In genomic region chr2:57411551-57411950, GRCm38 (mm10) we compare ENCODE assay signal across 30 mouse cellular contexts.
"Had no signal": no experiment of that assay in that cellular context is flagged by ENCODE, and none has a peak within 500 bp of the region (broad histone marks: within the 10 kb centered on the region; RNA-seq: fewer than 3 reads in every experiment).

No protein-coding gene starts in this region.

- DNase-seq: left cerebral cortex, postnatal 4 days; liver; liver, embryonic 13.5 days; liver, postnatal 0 days; lung, adult 18-20 months; lung, adult 2 months; lung, embryonic 14.5 days; lung, postnatal 10 days; lung, postnatal 14 days; lung, postnatal 36 days; lung, postnatal 4 days; midbrain, embryonic 14.5 days had no signal

- H3K4me3 ChIP-seq: limb, embryonic 10.5 days; limb, embryonic 12.5 days; limb, embryonic 13.5 days; limb, embryonic 15.5 days; liver, embryonic 12.5 days; liver, embryonic 13.5 days; liver, embryonic 15.5 days; lung, embryonic 15.5 days; megakaryocyte, embryonic 14.5 days; midbrain, embryonic 10.5 days; midbrain, embryonic 12.5 days; midbrain, embryonic 13.5 days; midbrain, embryonic 15.5 days; myocyte; neural tube, embryonic 12.5 days had no signal

- H3K9me3 ChIP-seq: limb, embryonic 10.5 days; limb, embryonic 12.5 days; limb, embryonic 13.5 days; limb, embryonic 15.5 days; liver, embryonic 12.5 days; liver, embryonic 13.5 days; liver, embryonic 15.5 days; lung, embryonic 15.5 days; midbrain, embryonic 10.5 days; midbrain, embryonic 12.5 days; midbrain, embryonic 13.5 days; midbrain, embryonic 15.5 days; neural tube, embryonic 12.5 days had no signal

- H3K4me2 ChIP-seq: limb, embryonic 12.5 days; limb, embryonic 13.5 days; limb, embryonic 15.5 days; liver, embryonic 11.5 days; liver, embryonic 12.5 days; liver, embryonic 13.5 days; liver, embryonic 15.5 days; lung, embryonic 14.5 days; lung, embryonic 15.5 days; midbrain, embryonic 11.5 days; midbrain, embryonic 12.5 days; midbrain, embryonic 13.5 days; midbrain, embryonic 15.5 days; neural tube, embryonic 12.5 days had no signal

- H3K4me1 ChIP-seq: limb, embryonic 10.5 days; limb, embryonic 12.5 days; limb, embryonic 13.5 days; limb, embryonic 15.5 days; liver, embryonic 12.5 days; liver, embryonic 13.5 days; liver, embryonic 15.5 days; lung, embryonic 15.5 days; midbrain, embryonic 10.5 days; midbrain, embryonic 12.5 days; midbrain, embryonic 13.5 days; midbrain, embryonic 15.5 days; neural tube, embryonic 12.5 days had no signal

- H3K36me3 ChIP-seq: limb, embryonic 10.5 days; limb, embryonic 12.5 days; limb, embryonic 13.5 days; limb, embryonic 15.5 days; liver, embryonic 12.5 days; liver, embryonic 13.5 days; liver, embryonic 15.5 days; lung, embryonic 15.5 days; midbrain, embryonic 10.5 days; midbrain, embryonic 12.5 days; midbrain, embryonic 13.5 days; midbrain, embryonic 15.5 days; neural tube, embryonic 12.5 days had no signal

- H3K9ac ChIP-seq: limb, embryonic 12.5 days; limb, embryonic 13.5 days; limb, embryonic 15.5 days; liver, embryonic 12.5 days; liver, embryonic 13.5 days; liver, embryonic 14.5 days; liver, embryonic 15.5 days; liver, postnatal 0 days; lung, embryonic 14.5 days; lung, embryonic 15.5 days; midbrain, embryonic 12.5 days; midbrain, embryonic 13.5 days; midbrain, embryonic 15.5 days; neural tube, embryonic 12.5 days had no signal

- H3K27ac ChIP-seq: limb, embryonic 10.5 days; limb, embryonic 12.5 days; limb, embryonic 13.5 days; limb, embryonic 15.5 days; liver, embryonic 12.5 days; liver, embryonic 13.5 days; liver, embryonic 14.5 days; liver, embryonic 15.5 days; lung, embryonic 15.5 days; macrophage; midbrain, embryonic 10.5 days; midbrain, embryonic 12.5 days; midbrain, embryonic 13.5 days; midbrain, embryonic 15.5 days; neural tube, embryonic 12.5 days had no signal

- H3K27me3 ChIP-seq: limb, embryonic 12.5 days; limb, embryonic 13.5 days; limb, embryonic 15.5 days; liver, embryonic 12.5 days; liver, embryonic 13.5 days; liver, embryonic 15.5 days; lung, embryonic 15.5 days; megakaryocyte, embryonic 14.5 days; midbrain, embryonic 12.5 days; midbrain, embryonic 13.5 days; midbrain, embryonic 15.5 days; neural tube, embryonic 12.5 days had no signal
